Mouse (Mus musculus): Measurements from ENCODE around the gene Magee2. TPM values are rescaled to one million over a fixed set of nuclear protein-coding genes. Genes with fewer than 3 reads are reported as not detected.

The Magee2 gene
- 0.35 and 0.44 TPM in 2 replicates for polyA plus RNA-seq (2012; rRNA removed)

DNA sequence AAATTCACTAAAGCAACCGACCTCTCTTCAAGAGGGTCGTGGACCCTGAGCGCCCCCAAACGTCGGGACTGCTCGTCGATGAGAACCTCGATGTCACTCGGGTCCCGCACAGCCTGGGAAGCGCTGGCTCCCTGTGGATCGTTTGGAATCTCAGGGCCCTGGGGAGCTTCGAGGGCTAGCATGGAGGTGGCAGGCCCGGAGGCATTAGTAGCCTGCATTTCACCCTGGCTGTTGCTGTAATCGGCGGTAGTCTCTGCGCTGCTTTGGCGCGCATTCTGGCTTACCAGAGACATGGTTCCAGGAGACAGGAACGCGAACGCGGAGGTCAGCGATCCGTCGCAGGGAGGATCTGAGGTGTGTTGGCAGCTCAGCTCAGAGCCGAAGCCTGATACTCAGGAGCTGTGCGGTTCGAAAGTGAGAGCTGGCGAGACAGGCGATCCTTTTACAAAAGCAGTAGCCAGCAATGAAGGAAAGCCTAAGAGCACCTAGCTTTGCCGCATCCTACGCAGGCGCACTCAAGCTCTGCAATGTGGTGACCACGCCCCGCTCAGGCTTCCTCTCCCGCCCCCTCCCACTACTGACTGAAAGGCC lies at the start of gene Magee2:
TSS of gene Magee2 (minus strand) at position 517 of the 591 bp plus-strand sequence.

Other genes starting within 250 kb of the Magee2 start
- gene Zdhhc15, start 186.2 kb downstream of the Magee2 start, polyA plus RNA-seq (2012; rRNA removed): 0.77 and 1.0 TPM in 2 replicates
- 5.1 and 9.0 TPM in 2 replicates for gene Pbdc1, start 222.5 kb upstream of the Magee2 start, polyA plus RNA-seq (2012; rRNA removed)